Mouse (Mus musculus) fat pad, adult 2 months (tissue): ENCODE measurements at regions not wholly inside any gene's neighbourhood (a gene's known extent, or its start where the extent isn't known, plus 50 kb on each side); places are given as distances from the start of the nearest gene placed in this dataset.
"Not testable (repeated sequence)": the region's sequence is repeated elsewhere in the genome, so short reads cannot be mapped to it uniquely, and the experiment has no call there.

Source experiments
- DNase-seq: peaks from one replicate; pipeline ENCODE4 v3.0.0-alpha.2; 2011; ENCODE audit warnings: low read depth, low spot score; ENCODE audit errors: extremely low read depth

- no peak for DNase-seq
Measured at GRCm38 (mm10) chr10:68956539-68956938, 194.7 kb upstream of the Rhobtb1 start.

- no peak for DNase-seq
Measured at GRCm38 (mm10) chr10:68961376-68961775, 189.9 kb upstream of the Rhobtb1 start.

- peak; percentile 11 for DNase-seq
Measured at GRCm38 (mm10) chr10:68963090-68963489, 188.1 kb upstream of the Rhobtb1 start.

GRCm38 (mm10) chr10:68965271-68965670, 186.0 kb upstream of the Rhobtb1 start:
- DNase-seq, result no peak

GRCm38 (mm10) chr10:68967976-68968968, 183.0 kb upstream of the Rhobtb1 start:
- no peak for DNase-seq

- DNase-seq, result no peak
Measured at GRCm38 (mm10) chr10:68970521-68970920, 180.7 kb upstream of the Rhobtb1 start.

- no peak for DNase-seq
Measured at GRCm38 (mm10) chr10:68974771-68975170, 176.5 kb upstream of the Rhobtb1 start.

- DNase-seq, result no peak
Measured at GRCm38 (mm10) chr10:68976443-68977025, 174.7 kb upstream of the Rhobtb1 start.

GRCm38 (mm10) chr10:68978115-68978514, 173.1 kb upstream of the Rhobtb1 start:
- DNase-seq, result no peak

GRCm38 (mm10) chr10:68979949-68980348, 171.3 kb upstream of the Rhobtb1 start:
- no peak for DNase-seq

- no peak for DNase-seq
Measured at GRCm38 (mm10) chr10:68982288-68982687, 168.9 kb upstream of the Rhobtb1 start.

- DNase-seq, result no peak
Measured at GRCm38 (mm10) chr10:68990584-68990983, 160.7 kb upstream of the Rhobtb1 start.

GRCm38 (mm10) chr10:68999610-69000009, 151.6 kb upstream of the Rhobtb1 start:
- DNase-seq, result no peak

- no peak for DNase-seq
Measured at GRCm38 (mm10) chr10:69001654-69002435, 149.4 kb upstream of the Rhobtb1 start.

- no peak for DNase-seq
Measured at GRCm38 (mm10) chr10:69005199-69005872, 145.9 kb upstream of the Rhobtb1 start.

- DNase-seq, result not testable (repeated sequence)
Measured at GRCm38 (mm10) chr10:69008679-69009078, 142.6 kb upstream of the Rhobtb1 start.

- no peak for DNase-seq
Measured at GRCm38 (mm10) chr10:69020811-69021743, 130.2 kb upstream of the Rhobtb1 start.

GRCm38 (mm10) chr10:69033410-69033809, 117.8 kb upstream of the Rhobtb1 start:
- DNase-seq, result no peak

GRCm38 (mm10) chr10:69034390-69035120, 116.7 kb upstream of the Rhobtb1 start:
- DNase-seq, result no peak
